40 mouse cellular contexts compared by ENCODE assay signal in the genomic region with DNA sequence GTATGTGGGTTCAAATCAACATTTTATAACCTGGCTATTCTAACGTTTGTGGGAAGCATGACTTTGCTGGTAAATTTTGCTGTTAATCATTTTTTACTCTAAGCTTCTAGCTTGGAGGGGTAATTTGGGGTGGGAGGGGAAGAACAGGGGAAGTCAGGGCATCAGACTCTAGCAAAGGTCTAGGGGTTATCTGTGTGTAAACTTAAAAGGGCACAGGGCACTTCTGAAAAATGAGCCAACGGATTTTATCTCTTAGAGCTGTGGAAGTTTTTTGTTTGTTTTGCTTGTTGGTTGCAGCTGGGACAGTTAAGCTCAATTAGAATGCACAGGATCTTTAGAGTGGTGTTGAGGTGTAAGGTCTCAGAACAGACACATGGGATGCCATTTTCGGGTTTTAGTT. TPM values are rescaled to one million over a fixed set of nuclear protein-coding genes. Genes with fewer than 3 reads are reported as not detected.
"Had no signal": no experiment of that assay in that cellular context is flagged by ENCODE, and none has a peak within 500 bp of the region (broad histone marks: within the 10 kb centered on the region; RNA-seq: fewer than 3 reads in every experiment).

No protein-coding gene starts in this region.

- DNase-seq: gastrocnemius, adult 2 months; gastrocnemius, postnatal 10 days; gastrocnemius, postnatal 25 days; heart, adult 2 months; heart, postnatal 10 days; heart, postnatal 4 days; kidney, adult 11 months; kidney, adult 2 months; kidney, adult 9 months; kidney, postnatal 14 days; kidney, postnatal 36 days; layer of hippocampus, adult 9-11 months; layer of hippocampus, postnatal 36 days; left cerebral cortex, postnatal 4 days had no signal

- H3K36me3 ChIP-seq: heart, embryonic 12.5 days; hindbrain, embryonic 10.5 days; hindbrain, embryonic 12.5 days; kidney, embryonic 15.5 days; limb, embryonic 13.5 days; limb, embryonic 15.5 days had no signal

- H3K4me1 ChIP-seq: heart, embryonic 12.5 days; hindbrain, embryonic 10.5 days; hindbrain, embryonic 12.5 days; kidney, embryonic 15.5 days; limb, embryonic 13.5 days; limb, embryonic 15.5 days had no signal

- H3K27me3 ChIP-seq: heart, embryonic 12.5 days; hindbrain, embryonic 12.5 days; kidney, embryonic 15.5 days; limb, embryonic 13.5 days; limb, embryonic 15.5 days had no signal

- H3K4me3 ChIP-seq: gastrocnemius, adult 2 months; heart, adult 2 months; heart, embryonic 12.5 days; hindbrain, embryonic 10.5 days; hindbrain, embryonic 12.5 days; kidney, embryonic 15.5 days; limb, embryonic 13.5 days; limb, embryonic 15.5 days had no signal

- ATAC-seq: forebrain, embryonic 16.5 days; hindbrain, embryonic 16.5 days; intestine, embryonic 16.5 days had no signal

- H3K9me3 ChIP-seq: hindbrain, embryonic 12.5 days; limb, embryonic 15.5 days had no signal

- H3K9ac ChIP-seq: heart, embryonic 12.5 days; hindbrain, embryonic 12.5 days; hindbrain, embryonic 14.5 days; kidney, embryonic 15.5 days; limb, embryonic 13.5 days; limb, embryonic 15.5 days had no signal

- H3K27ac ChIP-seq: gastrocnemius, adult 2 months; heart, adult 2 months; hindbrain, embryonic 10.5 days; hindbrain, embryonic 12.5 days; hindbrain, embryonic 14.5 days; kidney, embryonic 15.5 days; kidney, postnatal 0 days; limb, embryonic 13.5 days; limb, embryonic 15.5 days had no signal

- H3K4me2 ChIP-seq: heart, embryonic 12.5 days; hindbrain, embryonic 12.5 days; hindbrain, embryonic 14.5 days; kidney, embryonic 15.5 days; limb, embryonic 13.5 days; limb, embryonic 15.5 days had no signal

RNA-seq across cellular contexts. Expression of gene Gm4756, which starts 11.4 kb away (rescaled TPM):
- total RNA-seq: gastrocnemius, adult 2 months; gastrocnemius, postnatal 10 days; gastrocnemius, postnatal 25 days; gastrocnemius, postnatal 4 days; granulocyte monocyte progenitor cell, adult 5-6 weeks; heart, adult 2 months; heart, postnatal 10 days; heart, postnatal 25 days; heart, postnatal 4 days; layer of hippocampus, adult 18-20 months; layer of hippocampus, adult 8-10 months; layer of hippocampus, postnatal 36 days; left cerebral cortex, adult 18-20 months; left cerebral cortex, adult 8-10 months; left cerebral cortex, postnatal 10 days; left cerebral cortex, postnatal 25 days; left cerebral cortex, postnatal 4 days had no signal
- polyA plus RNA-seq: forebrain, embryonic 16.5 days; frontal cortex, adult 2 months; heart, adult 2 months; heart, embryonic 12.5 days; heart, embryonic 14.5 days; heart, embryonic 16.5 days; hindbrain, embryonic 10.5 days; hindbrain, embryonic 12.5 days; hindbrain, embryonic 14.5 days; hindbrain, embryonic 16.5 days; intestine, embryonic 14.5 days; intestine, embryonic 16.5 days; kidney, embryonic 15.5 days; kidney, postnatal 0 days; large intestine, adult 2 months; limb, embryonic 11.5 days; limb, embryonic 13.5 days; limb, embryonic 15.5 days had no signal
